Mouse (Mus musculus): ENCODE measurements around the gene Scgb2b19. TPM values are rescaled to one million over a fixed set of nuclear protein-coding genes. Genes with fewer than 3 reads are reported as not detected.
"Not testable (repeated sequence)": the region's sequence is repeated elsewhere in the genome, so short reads cannot be mapped to it uniquely, and the experiment has no call there.

Scgb2b19 gene
- not detected for total RNA-seq (2021)

GRCm38 (mm10) chr7:33280238-33280637, at the start of gene Scgb2b19:
Gene Scgb2b19 (minus strand): TSS chr7:33280338.
- DNase-seq; intact Hi-C loops (cut with DNase I): not testable (repeated sequence)

- DNase-seq; intact Hi-C loops (cut with DNase I): not testable (repeated sequence)
Observed at GRCm38 (mm10) chr7:33286991-33287390, 6.9 kb upstream of the Scgb2b19 start, which contains the start of gene Scgb1b19. Gene Scgb1b19 (plus strand): TSS chr7:33287291.

Other genes with a start within 250 kb of the Scgb2b19 start
- gene Scgb2b17, start 223.8 kb downstream of the Scgb2b19 start, total RNA-seq (2021): not detected
- gene Scgb1b17, start 216.9 kb downstream of the Scgb2b19 start, total RNA-seq (2021): not detected
- gene Scgb2b18, start 106.5 kb downstream of the Scgb2b19 start, total RNA-seq (2021): not detected
- not detected for gene Scgb1b18, start 94.8 kb downstream of the Scgb2b19 start, total RNA-seq (2021)
- gene Scgb1b19, start 7.0 kb upstream of the Scgb2b19 start, total RNA-seq (2021): not detected
- not detected for gene Scgb2b20, start 86.0 kb upstream of the Scgb2b19 start, total RNA-seq (2021)
- not detected for gene Scgb1b20, start 92.9 kb upstream of the Scgb2b19 start, total RNA-seq (2021)
- not detected for gene Scgb2b21, start 240.1 kb upstream of the Scgb2b19 start, total RNA-seq (2021)

All from heart, postnatal 10 days (tissue).